Mouse (Mus musculus) spleen, postnatal 14 days (tissue): ENCODE data around the gene Rab25.

Source experiments
- DNase-seq, 2 experiments: peaks; one replicate each; pipeline ENCODE4 v3.0.0; 2021 to 2022; ENCODE audit warnings: low spot score in 2 of 2

Rab25 gene

DNA sequence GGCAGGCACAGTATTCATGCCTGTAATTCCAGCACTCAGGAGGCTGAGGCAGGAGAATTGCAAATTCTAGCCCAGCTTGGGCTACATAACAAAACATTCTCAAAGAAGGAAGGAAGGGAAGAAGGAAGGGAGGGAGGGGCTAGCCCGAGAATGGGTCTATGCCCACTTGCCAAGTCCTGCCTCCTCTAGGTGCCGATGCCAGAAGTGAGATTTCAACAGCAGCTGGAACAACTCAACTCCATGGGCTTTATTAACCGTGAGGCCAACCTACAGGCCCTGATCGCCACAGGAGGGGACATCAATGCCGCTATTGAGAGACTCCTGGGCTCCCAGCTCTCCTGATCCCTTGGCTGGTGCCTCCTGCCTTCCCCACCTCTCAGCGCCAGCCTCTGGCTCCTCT lies 19.8 kb upstream of the Rab25 start:
- no peak for DNase-seq

DNA sequence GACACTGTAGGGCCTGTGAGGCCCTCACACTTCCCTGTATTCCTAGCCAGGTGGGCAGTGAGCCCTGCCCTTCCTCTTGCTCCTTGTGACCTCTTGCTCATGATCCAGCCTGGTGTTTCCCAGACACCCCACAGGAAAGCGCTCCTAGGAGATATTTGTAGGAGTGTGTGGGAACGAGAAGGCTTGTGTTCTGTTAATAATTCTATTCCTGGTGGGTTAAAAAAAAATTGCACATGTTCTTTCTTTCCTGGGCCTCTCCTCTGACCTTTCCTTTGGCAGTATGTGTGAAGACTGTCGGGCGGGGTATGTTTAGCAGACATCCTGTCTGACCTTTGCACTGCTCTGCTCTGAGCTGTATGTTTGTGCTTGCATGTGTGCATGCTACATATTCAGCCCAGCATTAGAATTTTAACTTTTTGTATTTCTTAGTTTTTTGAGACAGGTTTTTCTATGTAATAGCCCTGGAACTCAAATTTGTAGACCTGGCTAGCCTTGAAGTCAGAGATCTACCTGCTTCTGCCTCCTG lies 18.5 kb upstream of the Rab25 start:
- DNase-seq, result no peak

DNA sequence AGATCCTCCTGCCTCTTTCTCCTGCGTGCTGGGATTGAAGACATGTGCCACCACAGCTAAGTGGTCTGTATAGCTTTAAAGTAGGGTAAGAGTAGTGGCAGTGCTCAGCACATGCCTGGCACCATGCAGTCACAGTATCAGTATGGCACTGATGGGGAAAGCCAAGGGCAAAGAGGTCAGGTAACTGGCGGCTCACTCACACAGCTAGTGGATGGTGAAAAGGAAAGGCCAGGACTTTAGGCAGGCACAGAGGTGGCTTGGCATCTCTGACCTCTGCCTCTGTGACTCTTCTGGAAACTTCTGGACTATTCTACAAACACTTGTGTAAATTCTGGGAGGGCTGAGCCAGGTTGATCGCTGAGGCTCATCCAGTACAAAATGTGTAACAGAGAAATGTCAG lies 18.0 kb upstream of the Rab25 start:
- no peak for DNase-seq

DNA sequence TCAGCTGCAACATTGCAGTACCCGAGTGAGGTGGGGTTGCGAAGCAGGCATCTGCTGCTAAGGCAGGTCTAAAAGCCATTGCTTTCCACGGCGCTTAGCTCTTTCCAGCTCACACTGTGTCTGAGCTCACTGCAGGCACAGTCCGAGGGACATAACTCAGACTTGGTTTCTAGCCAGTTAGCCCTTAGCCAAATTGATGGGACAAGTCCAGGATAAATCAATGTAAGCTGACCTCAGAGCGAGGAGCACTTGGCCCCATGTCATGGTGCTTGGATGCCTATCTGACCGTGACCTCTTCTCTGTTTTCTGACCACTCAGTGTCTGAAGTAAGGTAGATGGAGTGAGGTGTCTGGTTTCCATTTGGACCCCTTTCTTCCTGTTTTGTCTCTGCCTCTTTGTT lies 15.9 kb upstream of the Rab25 start:
- DNase-seq, result no peak

DNA sequence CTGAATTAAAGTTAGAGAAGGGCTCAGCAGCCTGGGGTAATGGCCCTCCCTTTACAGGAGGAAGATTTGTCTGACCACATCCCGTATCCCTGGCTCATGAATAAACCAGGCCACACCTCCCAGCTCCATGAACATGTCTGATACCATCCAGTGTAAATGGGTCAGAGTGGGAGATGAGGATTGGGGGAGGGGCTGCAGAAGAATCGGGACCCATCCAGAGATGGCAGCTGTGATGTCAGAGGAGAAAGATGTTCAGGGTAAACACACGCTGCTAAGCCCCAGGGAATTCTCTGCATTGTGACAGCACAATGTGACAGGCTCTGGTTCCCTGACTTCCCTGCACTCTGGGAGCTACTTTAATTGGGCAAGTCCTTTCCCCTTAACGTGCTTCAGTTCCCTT lies 15.3 kb upstream of the Rab25 start:
- DNase-seq, result no peak

DNA sequence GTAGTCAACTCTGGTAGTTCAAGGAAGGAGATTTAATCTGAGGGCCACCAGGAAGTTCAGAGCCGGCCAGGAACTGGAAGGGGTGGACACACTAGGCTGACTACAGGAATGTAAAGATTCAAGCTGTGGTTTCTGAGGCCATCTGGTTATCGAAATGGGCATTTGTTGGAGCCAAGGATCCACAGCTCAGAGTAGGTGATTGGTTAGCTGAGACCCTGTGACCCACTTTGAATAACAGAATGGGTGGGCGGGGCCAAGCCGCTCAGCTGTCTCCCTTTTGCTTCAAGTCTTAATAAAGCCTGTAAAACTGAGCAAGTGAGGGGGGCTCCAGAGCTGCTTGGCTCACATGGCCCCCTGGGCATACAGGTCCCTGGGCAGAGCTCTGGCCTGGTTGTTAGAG lies 13.9 kb upstream of the Rab25 start:
- DNase-seq, result no peak

DNA sequence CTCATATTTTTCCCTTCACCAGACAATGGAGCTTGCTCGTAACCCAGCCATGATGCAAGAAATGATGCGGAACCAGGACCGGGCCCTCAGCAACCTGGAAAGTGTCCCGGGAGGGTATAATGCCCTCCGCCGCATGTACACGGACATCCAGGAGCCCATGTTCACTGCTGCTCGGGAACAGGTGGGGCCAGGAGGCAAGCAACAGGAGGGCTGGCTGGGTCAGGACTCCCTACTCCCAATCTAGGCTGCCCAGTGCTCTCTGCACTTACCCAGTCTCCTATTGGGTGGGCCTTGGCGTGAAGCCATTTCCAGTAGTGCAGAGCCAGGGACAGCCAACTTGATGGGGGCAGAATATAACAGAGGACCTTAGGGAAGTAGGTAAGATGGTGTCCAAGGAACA lies 11.5 kb upstream of the Rab25 start:
- DNase-seq, result no peak

DNA sequence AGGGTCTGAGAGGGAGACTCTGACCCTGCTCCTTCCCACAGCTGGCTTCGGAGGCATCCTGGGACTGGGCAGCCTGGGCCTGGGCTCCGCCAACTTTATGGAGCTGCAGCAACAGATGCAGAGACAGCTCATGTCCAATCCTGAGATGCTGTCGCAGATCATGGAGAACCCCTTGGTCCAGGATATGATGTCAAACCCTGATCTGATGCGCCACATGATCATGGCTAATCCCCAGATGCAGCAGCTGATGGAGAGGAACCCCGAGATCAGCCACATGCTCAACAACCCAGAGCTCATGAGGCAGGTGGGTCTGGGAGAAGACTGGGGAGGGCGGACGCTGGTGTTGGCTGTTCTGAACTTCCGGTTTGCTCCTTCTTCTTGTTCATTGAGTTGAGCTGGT lies 8.5 kb upstream of the Rab25 start:
- DNase-seq, result no peak

DNA sequence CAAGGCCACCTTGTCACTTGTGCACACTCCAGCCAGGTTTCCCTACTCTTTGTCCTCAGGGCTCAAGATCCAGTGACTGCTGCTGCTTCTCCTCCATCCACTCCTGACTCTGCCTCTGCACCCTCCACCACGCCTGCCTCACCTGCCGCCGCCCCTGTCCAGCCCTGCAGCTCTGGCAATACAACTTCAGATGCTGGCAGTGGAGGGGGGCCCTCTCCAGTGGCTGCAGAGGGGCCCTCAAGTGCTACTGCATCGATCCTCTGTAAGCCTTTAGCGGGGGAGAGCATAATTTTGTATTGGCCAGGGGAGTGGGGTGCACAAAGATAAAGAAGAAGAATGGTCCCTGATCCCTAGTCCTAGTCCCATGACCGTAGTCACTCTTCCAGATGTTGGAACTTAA lies 7.6 kb upstream of the Rab25 start:
- no peak for DNase-seq

DNA sequence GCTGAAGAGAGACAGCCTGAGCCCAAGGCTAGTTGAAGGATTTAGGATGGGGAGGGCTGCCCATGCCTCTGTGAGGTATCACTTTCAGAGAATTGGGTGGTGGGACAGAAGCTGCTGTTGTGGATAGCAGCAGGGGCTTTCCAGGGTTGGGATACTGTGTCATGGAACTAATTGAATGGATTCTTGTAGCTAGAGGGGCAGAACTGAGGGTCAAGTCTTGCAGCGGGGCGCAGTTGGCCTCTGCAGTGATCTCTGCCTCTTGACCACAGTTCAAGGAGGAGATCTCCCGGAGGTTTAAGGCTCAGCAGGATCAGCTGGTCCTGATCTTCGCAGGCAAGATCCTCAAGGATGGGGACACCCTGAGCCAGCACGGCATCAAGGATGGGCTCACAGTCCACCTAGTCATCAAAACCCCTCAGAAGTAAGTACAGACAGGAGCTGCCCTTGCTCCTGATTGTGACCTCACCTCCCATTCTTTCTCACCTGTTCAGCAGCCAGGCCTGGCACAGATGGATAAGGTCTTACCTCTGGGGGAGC lies 7.0 kb upstream of the Rab25 start:
- DNase-seq, result no peak

DNA sequence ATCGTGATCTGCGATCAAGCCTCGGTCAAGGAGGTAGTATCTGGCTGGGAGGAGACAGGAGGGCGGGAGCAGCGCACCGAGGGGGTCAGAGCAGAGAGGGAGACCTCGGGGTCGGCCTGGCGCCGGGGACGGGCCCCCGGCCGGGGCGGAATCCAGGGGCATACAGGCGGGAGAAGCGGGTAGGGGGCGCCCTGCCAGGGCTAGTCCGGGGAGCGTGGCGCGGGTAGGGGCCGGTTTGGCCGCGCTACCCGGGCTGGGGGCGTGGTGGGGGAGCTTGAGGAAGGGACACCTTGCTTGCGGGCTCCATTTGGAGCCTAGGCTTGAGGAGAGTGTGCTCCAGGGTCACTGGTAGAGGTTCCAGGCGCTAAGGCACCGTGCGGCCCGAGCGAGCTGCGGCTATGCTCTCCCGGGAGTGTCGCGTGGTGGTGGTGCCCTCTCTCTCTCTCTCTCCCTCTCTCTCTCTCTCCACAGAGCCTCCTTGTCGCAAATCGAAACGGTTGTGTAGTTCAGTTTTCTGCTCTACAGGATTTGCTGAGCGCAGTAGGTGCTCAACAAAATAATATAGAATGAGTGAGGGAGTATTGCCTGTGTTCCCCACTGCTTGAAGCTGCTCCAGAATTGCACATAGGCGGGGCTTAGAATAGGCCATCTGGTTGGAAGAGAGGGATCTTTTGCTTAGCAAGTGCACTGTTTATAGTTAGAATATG lies 5.9 kb upstream of the Rab25 start:
- DNase-seq, result peak; percentile 38 to 55

DNA sequence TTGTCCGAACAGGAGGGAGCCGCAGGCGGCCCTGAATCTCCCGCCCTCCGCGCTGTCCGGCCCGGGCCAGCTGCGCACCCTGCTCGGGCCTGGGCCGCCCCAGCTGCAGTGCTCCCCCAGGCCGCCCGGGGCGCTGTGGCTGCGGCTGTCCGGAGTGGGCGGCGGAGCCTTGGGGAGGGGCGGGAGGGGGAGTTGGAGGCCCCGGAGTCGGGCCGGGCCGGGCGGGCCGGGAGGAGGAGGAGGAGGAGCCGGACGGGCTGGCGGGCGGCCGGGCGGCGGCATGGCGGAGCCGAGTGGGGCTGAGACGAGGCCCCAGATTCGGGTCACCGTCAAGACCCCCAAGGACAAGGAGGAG lies 5.4 kb upstream of the Rab25 start, which contains the start of gene Ubqln4:
Gene Ubqln4, plus strand, starts transcription at position 234 of the 355 bp plus-strand sequence.
- DNase-seq, result peak; percentile 82 to 88

DNA sequence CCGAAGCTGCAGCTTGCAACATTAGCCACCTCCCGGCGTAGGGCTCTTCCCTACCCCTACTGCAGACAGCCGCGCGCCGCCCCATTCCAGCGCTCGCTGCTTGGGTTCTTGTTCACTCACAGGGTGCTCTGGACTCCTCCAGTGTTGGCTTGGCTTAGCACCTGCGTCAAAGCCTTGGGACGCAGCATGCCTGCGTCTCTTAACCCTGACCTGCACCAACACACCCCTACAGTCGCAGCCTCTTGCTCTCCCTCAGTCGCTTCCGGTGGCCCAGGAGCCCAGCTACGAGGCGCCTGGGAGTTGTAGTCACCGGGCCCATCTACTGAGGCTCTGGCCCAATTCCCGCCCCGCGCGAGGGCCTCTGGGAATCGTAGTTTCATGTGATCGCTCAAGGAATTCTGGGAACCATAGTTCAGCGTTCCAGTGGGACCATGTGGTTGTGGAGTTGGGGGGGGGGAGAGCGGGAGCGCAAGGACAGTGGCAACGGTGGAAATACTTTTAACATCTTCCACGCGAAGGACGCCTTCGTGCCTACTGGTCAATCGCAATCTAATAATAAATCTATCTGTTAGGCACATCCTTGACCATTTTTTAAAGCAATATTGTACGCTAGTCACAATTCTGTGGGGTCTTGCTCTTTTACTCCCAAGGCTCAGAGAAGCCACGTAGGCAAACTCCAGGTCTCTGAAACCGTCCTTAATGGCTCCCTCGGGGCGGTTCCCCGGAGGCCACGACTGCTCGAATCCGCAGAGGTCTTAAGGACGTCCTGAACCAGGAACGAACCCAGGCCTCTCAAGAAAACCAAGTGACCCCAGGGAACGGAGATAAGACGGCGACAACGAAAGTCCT lies 4.8 kb upstream of the Rab25 start, which contains the start of gene Lamtor2:
Gene Lamtor2, minus strand, starts transcription at position 399 of the 849 bp plus-strand sequence.
- DNase-seq, result peak; percentile 89 to 93

DNA sequence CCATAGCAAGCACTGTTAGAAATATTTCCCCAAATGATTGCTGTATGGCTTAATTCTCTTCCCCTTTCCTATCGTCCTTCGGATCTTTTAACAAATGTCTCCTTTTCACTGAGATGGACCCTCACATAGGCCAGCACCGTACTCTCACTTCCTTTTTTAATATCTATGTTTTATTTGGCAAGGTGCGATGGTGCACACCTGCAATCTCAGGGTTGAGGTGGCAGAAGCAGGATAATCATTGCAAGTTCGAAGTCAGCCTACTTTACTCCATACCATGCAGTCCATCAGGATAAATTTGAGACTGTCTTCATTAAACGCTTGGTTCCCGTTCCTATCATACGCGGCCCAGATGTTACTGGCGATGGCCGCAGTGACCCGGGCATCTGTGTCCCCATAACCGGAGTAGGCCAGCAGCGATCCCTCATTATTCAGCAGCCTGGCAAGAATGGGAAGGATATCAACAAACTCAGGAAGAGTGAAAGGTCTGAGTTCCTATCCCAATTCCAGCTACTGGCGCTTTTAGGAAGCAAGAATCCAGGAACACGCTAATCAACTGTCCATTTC lies 4.1 kb upstream of the Rab25 start:
- DNase-seq, result no peak

DNA sequence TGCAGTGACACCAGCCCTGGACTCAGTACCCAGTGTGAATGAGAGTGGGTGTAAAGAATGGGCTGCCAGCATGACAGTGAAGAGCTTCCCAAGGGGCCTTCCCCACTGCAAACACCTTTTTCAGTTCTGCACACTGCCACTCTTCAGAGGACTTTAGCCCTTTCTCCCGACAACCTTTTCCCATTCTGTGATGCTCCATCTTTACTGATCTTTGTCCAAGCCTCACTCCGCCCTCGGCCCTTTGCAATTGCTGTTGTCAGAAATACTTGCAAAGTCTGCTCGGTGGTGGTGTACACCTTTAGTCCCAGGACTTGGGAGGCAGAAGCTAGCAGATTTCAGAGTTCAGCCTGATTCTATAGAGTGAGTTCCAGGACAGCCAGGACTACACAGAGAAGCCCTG lies 3.5 kb upstream of the Rab25 start:
- DNase-seq, result no peak

DNA sequence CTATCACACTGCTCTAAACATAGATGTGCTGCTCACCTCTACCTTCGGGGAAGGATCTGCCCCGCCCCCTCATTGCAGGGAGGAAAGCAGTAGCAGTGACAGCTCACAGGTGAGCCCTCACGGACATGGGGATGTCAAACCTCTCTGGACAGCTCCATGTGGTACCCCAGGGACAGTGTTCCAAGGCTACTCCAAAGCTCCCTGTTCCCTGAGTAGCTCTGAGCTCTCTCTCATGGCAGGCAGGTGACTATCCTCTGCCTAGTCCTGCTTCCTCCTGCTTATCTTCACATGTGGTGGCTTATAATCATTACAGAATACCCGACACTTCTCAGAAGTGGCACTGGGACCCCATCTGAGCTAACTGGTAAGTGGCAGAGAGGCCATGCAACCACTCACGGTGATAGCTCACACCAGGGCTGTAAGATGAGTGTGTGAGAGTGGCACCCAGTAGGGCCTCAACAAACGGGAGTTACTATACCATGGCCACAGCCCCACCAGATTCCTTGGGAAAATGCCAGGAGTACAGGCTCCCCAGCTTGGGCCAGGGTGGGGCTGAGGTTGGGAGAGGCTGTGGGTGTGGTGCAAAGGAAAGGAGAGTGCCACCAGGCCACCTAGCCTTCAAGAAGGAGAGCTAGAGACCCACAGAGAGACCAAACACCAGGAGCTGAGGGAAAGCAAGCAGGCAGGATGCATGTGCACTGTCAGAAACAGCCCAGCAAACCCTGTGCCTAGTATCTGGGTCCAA lies 1.3 kb downstream of the Rab25 start:
- DNase-seq, result no peak

DNA sequence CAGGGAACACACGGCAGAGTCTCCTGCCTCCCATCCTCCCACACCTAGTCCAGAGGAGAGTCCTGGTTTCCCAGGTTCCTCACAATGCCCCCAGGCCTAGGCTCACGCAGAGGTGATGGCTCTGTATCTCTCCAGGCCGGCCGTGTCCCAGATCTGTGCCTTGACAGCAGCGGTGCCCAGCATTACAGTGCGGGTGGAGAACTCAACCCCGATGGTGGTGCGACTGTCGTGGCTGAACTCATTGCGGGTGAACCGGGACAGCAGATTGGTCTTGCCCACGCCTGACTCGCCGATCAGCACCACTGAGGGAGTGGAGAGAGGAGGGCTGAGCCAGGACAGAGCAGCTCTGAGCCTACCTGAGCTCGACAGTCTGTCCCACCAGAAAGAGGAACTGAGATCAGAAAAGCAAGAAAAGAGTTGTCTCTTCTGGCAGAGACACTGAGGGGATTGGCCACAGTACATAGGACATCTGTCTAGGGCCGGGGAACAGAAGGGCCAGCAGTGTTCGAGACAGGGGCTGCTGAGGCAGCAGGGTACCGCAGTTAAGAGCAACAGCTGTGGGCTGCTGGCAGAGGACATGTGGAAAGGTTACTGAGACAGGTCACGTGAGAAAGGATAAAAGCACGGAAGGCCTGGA lies 3.0 kb downstream of the Rab25 start:
- no peak for DNase-seq

DNA sequence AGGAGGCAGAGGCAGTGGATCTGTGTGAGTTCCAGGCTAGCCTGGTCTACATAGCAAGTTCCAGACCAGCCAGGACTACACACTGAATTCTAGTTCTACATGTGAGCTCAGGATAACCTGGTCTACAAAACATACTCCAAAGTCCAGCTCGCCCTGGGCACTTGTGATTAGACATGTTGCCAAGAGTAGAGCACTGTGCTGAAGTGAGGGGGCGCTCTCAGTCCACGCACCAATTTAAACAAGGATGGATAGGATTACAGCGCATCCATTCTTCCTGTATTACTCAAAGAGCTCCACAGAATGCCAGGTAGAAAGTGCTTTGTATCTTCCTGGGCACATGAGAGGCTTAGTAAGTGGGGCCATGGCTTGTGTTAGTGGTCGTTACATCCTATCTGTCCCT lies 3.6 kb downstream of the Rab25 start:
- DNase-seq, result no peak

DNA sequence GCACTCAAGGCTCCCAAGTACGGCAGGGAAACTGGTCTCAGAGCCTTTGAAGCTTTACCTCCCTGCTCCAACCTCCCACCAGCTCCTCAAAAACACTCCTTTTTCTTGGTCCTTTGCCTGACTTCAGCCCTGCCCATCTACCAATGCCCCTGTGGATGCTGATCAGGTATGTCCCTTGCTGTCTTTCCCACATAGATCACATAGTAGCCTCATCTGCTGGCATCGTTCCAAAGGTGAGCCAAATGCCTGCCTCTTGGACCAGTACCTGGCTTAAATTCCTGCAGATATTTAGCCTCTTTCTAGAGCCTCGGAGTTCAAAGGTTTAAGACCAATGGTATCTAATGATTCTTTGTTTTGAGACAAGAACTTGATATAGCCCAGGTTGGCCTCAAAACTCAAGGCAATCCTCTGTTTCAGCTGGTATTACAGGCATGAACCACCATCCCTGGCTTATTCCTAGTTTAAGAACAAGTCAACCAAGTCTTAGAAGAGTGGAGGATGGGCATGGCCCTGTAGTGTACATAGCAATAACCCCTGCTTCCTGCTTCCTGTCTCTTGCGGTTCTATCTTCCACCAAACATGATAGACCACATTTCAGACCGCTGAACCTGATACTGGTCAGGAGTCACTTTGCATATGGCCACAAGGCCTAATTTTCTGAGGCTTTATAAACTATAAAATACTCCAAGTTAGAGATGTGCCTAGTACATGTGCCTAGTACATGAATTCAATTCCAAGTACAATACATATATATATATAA lies 4.3 kb downstream of the Rab25 start:
- no peak for DNase-seq

DNA sequence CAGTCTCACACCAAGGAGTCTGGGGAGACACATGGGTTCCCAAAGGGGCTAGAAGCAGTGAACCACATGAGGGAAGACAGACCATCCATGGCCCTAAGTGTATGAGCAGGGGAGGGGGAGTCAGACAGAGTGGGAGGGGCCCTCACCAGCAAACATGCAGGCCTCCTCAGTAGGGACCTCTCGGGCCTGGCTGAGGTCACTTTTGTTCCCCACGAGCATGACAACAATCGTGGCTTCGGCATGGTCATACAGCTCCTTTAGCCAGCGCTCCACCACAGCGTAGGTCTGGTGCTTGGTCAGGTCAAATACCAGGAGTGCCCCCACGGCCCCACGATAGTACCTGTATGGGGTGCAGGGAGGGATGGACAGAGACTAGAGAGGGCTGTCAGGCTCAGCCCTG lies 4.9 kb downstream of the Rab25 start:
- no peak for DNase-seq
